Mouse (Mus musculus) sigmoid colon, adult 10 weeks (tissue): ENCODE measurements around the gene Ccn2. TPM values are rescaled to one million over a fixed set of nuclear protein-coding genes. Genes with fewer than 3 reads are reported as not detected.

Source experiments
- polyA plus RNA-seq: library from polyadenylated mRNA; stranded (reverse); fragments of 350-450 nt; fragmentation: Illumina TruSeq; extraction: RNeasy Lipid Tissue Mini Kit (QIAGEN cat#74804); gene quantifications from one replicate; pipeline ENCODE4 v1.2.3, GENCODE M21; 2014; ENCODE audit warnings: low read depth, low replicate concordance

The Ccn2 gene
- polyA plus RNA-seq = 65.3 TPM

DNA sequence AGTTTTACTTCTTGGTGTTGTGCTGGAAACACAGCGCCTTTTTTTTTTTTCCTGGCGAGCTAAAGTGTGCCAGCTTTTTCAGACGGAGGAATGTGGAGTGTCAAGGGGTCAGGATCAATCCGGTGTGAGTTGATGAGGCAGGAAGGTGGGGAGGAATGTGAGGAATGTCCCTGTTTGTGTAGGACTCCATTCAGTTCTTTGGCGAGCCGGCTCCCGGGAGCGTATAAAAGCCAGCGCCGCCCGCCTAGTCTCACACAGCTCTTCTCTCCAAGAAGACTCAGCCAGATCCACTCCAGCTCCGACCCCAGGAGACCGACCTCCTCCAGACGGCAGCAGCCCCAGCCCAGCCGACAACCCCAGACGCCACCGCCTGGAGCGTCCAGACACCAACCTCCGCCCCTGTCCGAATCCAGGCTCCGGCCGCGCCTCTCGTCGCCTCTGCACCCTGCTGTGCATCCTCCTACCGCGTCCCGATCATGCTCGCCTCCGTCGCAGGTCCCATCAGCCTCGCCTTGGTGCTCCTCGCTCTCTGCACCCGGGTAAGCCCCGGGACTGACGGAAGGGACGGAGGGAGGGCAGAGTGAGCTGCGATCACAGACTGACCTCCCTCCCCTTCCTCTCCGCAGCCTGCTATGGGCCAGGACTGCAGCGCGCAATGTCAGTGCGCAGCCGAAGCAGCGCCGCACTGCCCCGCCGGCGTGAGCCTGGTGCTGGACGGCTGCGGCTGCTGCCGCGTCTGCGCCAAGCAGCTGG lies at the start of gene Ccn2:
Gene Ccn2, plus strand, starts transcription at position 193 of the 753 bp plus-strand sequence.

Other genes with a start within 250 kb of the Ccn2 start
- 31.2 TPM for gene Enpp1, start 116.7 kb downstream of the Ccn2 start, polyA plus RNA-seq
- 7.0 TPM for gene Enpp3, start 247.4 kb downstream of the Ccn2 start, polyA plus RNA-seq